Comparison of ENCODE assay signal across 15 mouse cellular contexts in genomic region chr8:84561698-84562097, GRCm38 (mm10).
"Had no signal": no experiment of that assay in that cellular context is flagged by ENCODE, and none has a peak within 500 bp of the region (broad histone marks: within the 10 kb centered on the region; RNA-seq: fewer than 3 reads in every experiment).

No protein-coding gene starts in this region.

- H3K9me3 ChIP-seq: lung, embryonic 15.5 days; midbrain, embryonic 13.5 days; midbrain, embryonic 15.5 days; neural tube, embryonic 12.5 days; stomach, embryonic 15.5 days had no signal

- H3K4me2 ChIP-seq: lung, embryonic 15.5 days; midbrain, embryonic 11.5 days; midbrain, embryonic 13.5 days; midbrain, embryonic 15.5 days; neural tube, embryonic 12.5 days; stomach, embryonic 15.5 days had no signal

- H3K36me3 ChIP-seq: lung, embryonic 15.5 days; midbrain, embryonic 15.5 days; stomach, embryonic 15.5 days had no signal

- H3K9ac ChIP-seq: lung, embryonic 15.5 days; midbrain, embryonic 13.5 days; midbrain, embryonic 15.5 days; neural tube, embryonic 12.5 days; stomach, embryonic 15.5 days had no signal

- H3K4me3 ChIP-seq: lung, embryonic 15.5 days; midbrain, embryonic 13.5 days; midbrain, embryonic 15.5 days; neural tube, embryonic 12.5 days; stomach, embryonic 15.5 days had no signal

- H3K27ac ChIP-seq: lung, embryonic 15.5 days; macrophage; midbrain, embryonic 13.5 days; midbrain, embryonic 15.5 days; neural tube, embryonic 12.5 days; stomach, embryonic 15.5 days had no signal

- DNase-seq: lung, adult 2 months; lung, postnatal 14 days; lung, postnatal 36 days; right cerebral cortex, postnatal 14 days; thymus, adult 18-20 months; thymus, postnatal 25 days; thymus, postnatal 4 days had no signal

- ATAC-seq: lung, postnatal 0 days; midbrain, embryonic 13.5 days; midbrain, embryonic 15.5 days had no signal
